Mouse (Mus musculus) liver, adult 2 months (tissue): ENCODE data around the gene Rpgrip1. TPM values are rescaled to one million over a fixed set of nuclear protein-coding genes. Genes with fewer than 3 reads are reported as not detected.

Experiments
- DNase-seq: peaks from one replicate; pipeline ENCODE4 v3.0.0-alpha.2; 2011; ENCODE audit warnings: low read depth, low spot score; ENCODE audit errors: extremely low read depth
- H3K27ac ChIP-seq: fragments of 200-500 bp; replicated peaks from 2 replicates; pipeline ENCODE4 v1.5.1; 2012; ENCODE audit warnings: low read depth, mild to moderate bottlenecking, control low read depth, inconsistent platforms, low read length; ENCODE audit not compliant: insufficient read depth
- H3K27me3 ChIP-seq: fragments of 200-500 bp; 2 replicates; pipeline ENCODE4 v1.6.1; 2012; ENCODE audit warnings: mild to moderate bottlenecking, moderate library complexity, low read length, inconsistent platforms; ENCODE audit not compliant: control insufficient read depth, insufficient read depth
- H3K36me3 ChIP-seq: fragments of 200-500 bp; 2 replicates; pipeline ENCODE4 v1.6.1; 2012; ENCODE audit warnings: low read length, inconsistent platforms; ENCODE audit not compliant: control insufficient read depth, insufficient read depth
- H3K4me1 ChIP-seq: fragments of 200-500 bp; 2 replicates; pipeline ENCODE4 v1.6.1; 2011; ENCODE audit warnings: low read length; ENCODE audit not compliant: control insufficient read depth, insufficient read depth
- H3K4me3 ChIP-seq: fragments of 200-500 bp; 2 replicates; pipeline ENCODE4 v1.5.1; 2011; ENCODE audit warnings: low read depth, mild to moderate bottlenecking, control low read depth, low read length, moderate library complexity; ENCODE audit not compliant: insufficient read depth
- H3K79me2 ChIP-seq: fragments of 200-500 bp; 2 replicates; pipeline ENCODE4 v1.6.1; 2012; ENCODE audit warnings: inconsistent platforms, mild to moderate bottlenecking, low read length, moderate library complexity; ENCODE audit not compliant: control insufficient read depth, insufficient read depth
- H3K9ac ChIP-seq: fragments of 200-500 bp; 2 replicates; pipeline ENCODE4 v1.6.1; 2012; ENCODE audit warnings: low read depth, mild to moderate bottlenecking, control low read depth, inconsistent platforms, low read length
- CTCF ChIP-seq: fragments of 200-500 bp; IDR thresholded peaks from 2 replicates; pipeline ENCODE4 v1.5.1; 2011; ENCODE audit warnings: low read depth, low read length, control low read depth
- POLR2A ChIP-seq: fragments of 200-500 bp; IDR thresholded peaks from 2 replicates; pipeline ENCODE4 v1.6.1; 2011; ENCODE audit warnings: low read length, control low read depth; ENCODE audit not compliant: insufficient read depth; ENCODE audit errors: extremely low read depth
- WGBS: fragments of 180-500 bp; shearing (Covaris S2); methylation state at CpG from one replicate; pipeline ENCODE4 v1.1.7; 2018; 5-methylcytosine and 5-hydroxymethylcytosine counted together
- polyA plus RNA-seq: library from polyadenylated mRNA; depleted of rRNA; stranded (reverse); fragments of >200 nt; gene quantifications from 2 replicates; pipeline ENCODE4 v1.2.3, GENCODE M21; 2012; rRNA removed
- total RNA-seq: library from RNA; depleted of rRNA; stranded (reverse); fragments of >200 nt; gene quantifications from 2 replicates; pipeline ENCODE4 v1.2.3, GENCODE M21; 2014; rRNA removed

Rpgrip1 gene
- total and polyA plus RNA-seq, 2 experiments, result 0.50 to 0.55 TPM

DNA sequence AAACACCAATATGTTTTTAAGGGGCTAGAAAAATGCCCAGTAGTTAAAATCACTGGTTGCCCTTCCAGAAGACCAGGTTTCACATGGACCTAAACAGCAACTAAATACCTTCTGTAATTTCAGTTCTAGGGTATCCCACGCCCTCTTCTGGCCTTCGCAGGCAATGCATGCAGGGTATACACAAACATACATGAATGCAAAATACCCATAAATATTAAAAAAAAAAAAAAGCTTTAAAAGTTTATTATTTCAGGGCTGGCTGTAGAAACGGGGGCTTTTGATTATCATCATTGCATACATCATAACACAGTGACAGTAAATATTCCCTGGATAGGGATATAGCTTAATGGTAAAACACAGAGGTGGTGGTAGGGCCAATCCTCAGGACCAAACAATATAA lies 85.2 kb downstream of the Rpgrip1 start:
- H3K27me3 ChIP-seq, result no peaks in the 10 kb centered on the region

DNA sequence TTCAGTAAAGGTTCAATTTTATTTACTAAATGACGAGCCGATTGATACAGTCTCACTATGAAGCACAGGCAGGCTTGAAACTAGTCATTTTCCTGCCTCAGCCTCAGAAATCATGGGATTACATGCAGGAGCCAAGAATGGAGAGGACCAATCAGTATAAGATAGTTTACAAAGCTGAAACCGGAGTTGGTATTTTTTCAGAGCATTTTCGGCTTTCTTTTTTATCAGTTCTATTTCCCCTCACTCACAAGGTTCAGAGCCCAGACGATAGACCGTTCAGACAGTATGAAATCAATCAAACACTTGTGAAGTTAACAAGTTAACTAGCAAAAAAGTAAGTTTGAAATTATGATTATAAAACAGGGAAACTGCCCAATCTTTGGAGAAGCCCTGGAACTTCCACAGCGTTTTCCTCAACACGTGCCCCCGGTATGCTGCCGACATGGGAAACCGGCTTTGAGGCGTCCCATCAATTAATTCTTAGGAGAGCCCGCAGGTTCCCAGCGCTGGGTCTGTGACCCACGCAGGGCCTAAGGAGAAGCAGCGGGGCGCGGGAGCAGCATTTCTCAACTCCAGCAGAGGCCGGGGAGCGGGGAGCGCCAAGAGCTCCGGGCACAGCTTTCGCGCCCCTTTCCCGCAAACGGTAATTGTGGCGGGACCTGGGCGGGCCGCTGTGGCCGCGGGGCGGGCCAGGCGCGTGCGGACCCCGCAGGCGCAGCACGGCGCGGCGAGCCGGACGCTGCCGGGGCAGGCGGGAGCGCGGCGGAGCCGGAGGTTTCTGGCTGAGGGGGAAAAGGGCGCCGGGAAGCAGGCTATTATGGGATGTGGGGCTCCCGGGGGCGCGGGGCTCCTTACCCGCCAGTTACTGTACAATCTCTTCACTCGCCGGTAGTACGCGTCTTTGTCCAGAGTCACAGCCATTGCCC lies 86.0 kb downstream of the Rpgrip1 start:
- Histone ChIP-seq H3K4me3 (peak overlapping the region; percentile 76), H3K27me3 (no peaks in the 10 kb centered on the region), H3K4me1 (peaks cover 3% of the 10 kb centered on the region; the same call in 1 of the 2 replicates), H3K36me3 (peaks cover 15% of the 10 kb centered on the region; the same call in 1 of the 2 replicates), H3K79me2 (peaks cover 17% of the 10 kb centered on the region; the same call in 1 of the 2 replicates), H3K9ac (peak overlapping the region; percentile 86), H3K27ac (peak overlapping the region; percentile 91)
- TF ChIP-seq CTCF, result no peak
- no peak for TF ChIP-seq POLR2A
- 1% methylated on average over 59 of the region's 59 CpGs for WGBS
- peak; percentile 19 for DNase-seq

More for the DNA sequence above, 85.2 kb downstream of the Rpgrip1 start:
- Histone ChIP-seq H3K4me3 (no peak overlapping the region), H3K27ac (no peak overlapping the region), H3K79me2 (peaks cover 17% of the 10 kb centered on the region; the same call in 1 of the 2 replicates), H3K4me1 (peaks cover 3% of the 10 kb centered on the region; the same call in 1 of the 2 replicates), H3K36me3 (peaks cover 10% of the 10 kb centered on the region; the same call in 1 of the 2 replicates), H3K9ac (no peak overlapping the region)
- TF ChIP-seq CTCF (peak; percentile 58; the same call in 1 of the 2 replicates), POLR2A (no peak)
- peak; percentile 24 for DNase-seq
- 12% methylated on average over 3 of the region's 3 CpGs for WGBS

DNA sequence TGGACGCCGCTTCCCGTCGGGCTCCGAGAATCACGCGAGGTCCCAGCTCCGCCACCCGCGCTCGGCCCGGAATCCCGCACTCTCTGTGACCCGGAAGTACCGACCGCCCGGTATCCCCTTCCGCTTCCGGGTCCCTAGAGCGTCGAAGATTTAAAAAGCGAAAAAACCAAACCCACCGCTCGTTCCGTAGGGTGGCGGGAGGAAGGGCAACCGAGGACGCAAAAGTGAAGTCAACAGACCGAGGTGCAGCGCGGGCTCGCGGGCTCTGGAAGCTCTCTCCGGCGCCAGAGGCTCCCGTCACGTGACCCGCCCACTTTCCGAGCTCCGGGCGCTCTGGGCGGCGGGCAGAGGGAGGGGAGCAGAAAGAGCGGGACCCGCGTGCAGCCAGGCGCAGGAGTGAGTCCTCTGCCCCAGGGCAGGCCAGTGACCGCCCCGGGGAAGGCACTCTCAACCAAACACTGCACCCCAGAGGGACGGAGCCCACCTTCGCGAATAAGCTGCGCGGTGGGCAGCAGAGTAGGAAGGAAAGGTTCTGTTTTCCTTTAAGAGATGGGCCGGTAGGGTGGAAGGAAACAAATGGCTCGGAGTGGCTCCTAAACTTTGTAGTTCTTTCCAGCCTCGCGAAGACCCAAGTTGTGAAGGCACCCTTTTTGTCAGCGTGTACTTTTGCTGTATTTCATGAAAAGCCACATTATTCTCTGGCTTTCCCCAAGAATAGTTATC lies 86.8 kb downstream of the Rpgrip1 start, which contains the start of gene Supt16:
Gene Supt16 (minus strand): TSS at position 261 of the 723 bp plus-strand sequence.
- DNase-seq, result peak; percentile 66
- Histone ChIP-seq H3K27me3 (no peaks in the 10 kb centered on the region), H3K27ac (peak within 1 kb of the TSS; percentile 91), H3K9ac (peak within 1 kb of the TSS; percentile 86), H3K79me2 (peaks cover 17% of the 10 kb centered on the region; the same call in 1 of the 2 replicates), H3K4me1 (peaks cover 3% of the 10 kb centered on the region; the same call in 1 of the 2 replicates), H3K36me3 (peaks cover 19% of the 10 kb centered on the region), H3K4me3 (peak within 1 kb of the TSS; percentile 76)
- under 1% methylated on average over 59 of the region's 59 CpGs for WGBS
- TF ChIP-seq CTCF (no peak), POLR2A (peak; percentile 56; the same call in 1 of the 2 replicates)

DNA sequence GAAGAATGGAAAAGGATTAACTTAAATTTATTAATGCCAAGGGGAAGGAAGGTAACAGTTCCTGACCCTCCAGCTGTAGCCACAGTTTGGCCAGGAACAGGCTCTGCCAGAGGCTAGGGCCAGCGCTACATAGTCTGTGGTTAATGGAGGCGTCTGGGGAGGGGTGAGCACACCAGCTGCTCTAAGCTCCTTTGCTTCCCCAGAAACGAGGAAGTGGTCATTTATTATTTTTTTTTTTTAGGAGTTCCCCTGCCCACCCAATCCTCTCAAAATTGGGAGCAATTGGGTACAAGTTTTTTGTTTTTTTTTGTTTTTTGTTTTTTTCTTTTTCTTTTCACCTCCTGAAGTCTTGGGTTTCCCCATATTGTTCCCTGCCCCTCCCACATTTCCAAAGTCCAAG lies 87.6 kb downstream of the Rpgrip1 start:
- 41% methylated on average over 3 of the region's 3 CpGs for WGBS
- H3K9ac ChIP-seq, result 0 out of 2 replicates have a peak overlapping the region, but pooled peaks have one; percentile 26

DNA sequence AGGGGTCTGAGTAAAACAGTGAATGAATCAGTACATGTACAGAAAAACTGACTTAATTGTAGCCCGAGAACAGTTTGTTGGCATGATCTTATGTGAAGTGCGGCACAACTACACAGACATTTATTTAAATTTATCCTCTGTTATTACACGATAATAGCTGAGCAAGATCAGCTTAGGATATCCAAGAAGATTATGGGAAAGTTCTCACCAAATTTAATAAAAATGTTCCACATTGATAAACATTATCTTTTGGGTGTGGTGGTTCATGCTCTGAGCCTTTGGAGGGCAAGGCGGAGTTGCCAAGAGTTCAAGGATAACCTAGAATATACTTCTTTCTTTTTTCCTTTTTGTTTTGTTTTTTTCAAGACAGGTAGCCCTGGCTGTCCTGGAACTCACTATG lies 88.9 kb downstream of the Rpgrip1 start:
- no peak for DNase-seq
- Histone ChIP-seq H3K27ac (no peak overlapping the region), H3K36me3 (peaks cover 30% of the 10 kb centered on the region), H3K9ac (no peak overlapping the region), H3K79me2 (peaks cover 6% of the 10 kb centered on the region; the same call in 1 of the 2 replicates), H3K4me3 (no peak overlapping the region), H3K27me3 (no peaks in the 10 kb centered on the region), H3K4me1 (peaks cover 3% of the 10 kb centered on the region; the same call in 1 of the 2 replicates)
- WGBS, result 91% methylated on average over 4 of the region's 4 CpGs
- no peak for TF ChIP-seq POLR2A

More for the DNA sequence above, 87.6 kb downstream of the Rpgrip1 start:
- TF ChIP-seq POLR2A (no peak), CTCF (no peak)
- no peak for DNase-seq
- peaks cover 14% of the 10 kb centered on the region; the same call in 1 of the 2 replicates for H3K79me2 ChIP-seq
- no peak overlapping the region for H3K4me3 ChIP-seq
- no peak overlapping the region for H3K27ac ChIP-seq
- no peaks in the 10 kb centered on the region for H3K27me3 ChIP-seq
- peaks cover 22% of the 10 kb centered on the region for H3K36me3 ChIP-seq
- peaks cover 3% of the 10 kb centered on the region; the same call in 1 of the 2 replicates for H3K4me1 ChIP-seq

Other genes starting within 250 kb of the Rpgrip1 start
- gene Mettl17, start 225.9 kb upstream of the Rpgrip1 start, total RNA-seq, result 14.0 and 23.2 TPM in 2 replicates
- 18.2 and 21.0 TPM in 2 replicates for gene Mettl17, start 225.9 kb upstream of the Rpgrip1 start, polyA plus RNA-seq
- 0.65 and 1.4 TPM in 2 replicates for gene Slc39a2, start 217.8 kb upstream of the Rpgrip1 start, total RNA-seq
- gene Slc39a2, start 217.8 kb upstream of the Rpgrip1 start, polyA plus RNA-seq, result 1.1 and 1.8 TPM in 2 replicates
- 1,230 and 1,535 TPM in 2 replicates for gene Ndrg2, start 196.5 kb upstream of the Rpgrip1 start, total RNA-seq
- gene Ndrg2, start 196.5 kb upstream of the Rpgrip1 start, polyA plus RNA-seq, result 1,907 and 2,831 TPM in 2 replicates
- not detected in 2 replicates for gene Tppp2, start 192.3 kb upstream of the Rpgrip1 start, total RNA-seq
- not detected in 2 replicates for gene Tppp2, start 192.3 kb upstream of the Rpgrip1 start, polyA plus RNA-seq
- gene Rnase13, start 187.9 kb upstream of the Rpgrip1 start, total RNA-seq, result not detected in 2 replicates
- 0.22 and 0.24 TPM in 2 replicates for gene Rnase13, start 187.9 kb upstream of the Rpgrip1 start, polyA plus RNA-seq
- gene Arhgef40, start 126.0 kb upstream of the Rpgrip1 start, total RNA-seq, result 6.1 and 9.5 TPM in 2 replicates
- 12.5 and 16.1 TPM in 2 replicates for gene Arhgef40, start 126.0 kb upstream of the Rpgrip1 start, polyA plus RNA-seq
- gene Tmem253, start 95.0 kb upstream of the Rpgrip1 start, total RNA-seq, result not detected in 2 replicates
- 0.11 TPM in 1 of 2 replicates, not detected in the other for gene Tmem253, start 95.0 kb upstream of the Rpgrip1 start, polyA plus RNA-seq
- gene Zfp219, start 90.0 kb upstream of the Rpgrip1 start, total RNA-seq, result 8.9 and 12.6 TPM in 2 replicates
- gene Zfp219, start 90.0 kb upstream of the Rpgrip1 start, polyA plus RNA-seq, result 27.8 and 31.4 TPM in 2 replicates
- not detected in 2 replicates for gene Olfr221, start 68.2 kb upstream of the Rpgrip1 start, total RNA-seq
- gene Olfr221, start 68.2 kb upstream of the Rpgrip1 start, polyA plus RNA-seq, result not detected in 2 replicates
- 77.5 and 84.4 TPM in 2 replicates for gene Hnrnpc, start 6.7 kb upstream of the Rpgrip1 start, total RNA-seq
- gene Hnrnpc, start 6.7 kb upstream of the Rpgrip1 start, polyA plus RNA-seq, result 50.8 and 55.8 TPM in 2 replicates
- 13.6 and 16.0 TPM in 2 replicates for gene Supt16, start 86.7 kb downstream of the Rpgrip1 start, total RNA-seq
- gene Supt16, start 86.7 kb downstream of the Rpgrip1 start, polyA plus RNA-seq, result 3.9 and 5.3 TPM in 2 replicates
- 20.4 and 22.7 TPM in 2 replicates for gene Chd8, start 147.1 kb downstream of the Rpgrip1 start, total RNA-seq
- gene Chd8, start 147.1 kb downstream of the Rpgrip1 start, polyA plus RNA-seq, result 9.6 and 13.7 TPM in 2 replicates
- 13.0 and 14.6 TPM in 2 replicates for gene Tox4, start 168.4 kb downstream of the Rpgrip1 start, total RNA-seq
- gene Tox4, start 168.4 kb downstream of the Rpgrip1 start, polyA plus RNA-seq, result 20.1 and 21.1 TPM in 2 replicates
- 1.3 and 1.7 TPM in 2 replicates for gene Rab2b, start 168.8 kb downstream of the Rpgrip1 start, total RNA-seq
- 1.7 and 2.3 TPM in 2 replicates for gene Rab2b, start 168.8 kb downstream of the Rpgrip1 start, polyA plus RNA-seq
- gene Mettl3, start 194.4 kb downstream of the Rpgrip1 start, total RNA-seq, result 11.4 and 12.7 TPM in 2 replicates
- 7.2 and 8.6 TPM in 2 replicates for gene Mettl3, start 194.4 kb downstream of the Rpgrip1 start, polyA plus RNA-seq
- 0.74 and 0.94 TPM in 2 replicates for gene Sall2, start 218.1 kb downstream of the Rpgrip1 start, total RNA-seq
- 0.80 and 1.4 TPM in 2 replicates for gene Sall2, start 218.1 kb downstream of the Rpgrip1 start, polyA plus RNA-seq
- not detected in 2 replicates for gene Olfr1513, start 245.7 kb downstream of the Rpgrip1 start, total RNA-seq
- not detected in 2 replicates for gene Olfr1513, start 245.7 kb downstream of the Rpgrip1 start, polyA plus RNA-seq